In genomic region chr8:66486084-66486763, GRCm38 (mm10) we compare ENCODE assay signal across 8 mouse cellular contexts. TPM values are rescaled to one million over a fixed set of nuclear protein-coding genes. Genes with fewer than 3 reads are reported as not detected.
DNase-seq lines count a peak whose midpoint lies in the region; ATAC-seq lines count a peak whose summit lies in the region.

Gene Tma16, minus strand, starts transcription at chr8:66486530.

- H3K4me3 ChIP-seq in megakaryocyte, embryonic 14.5 days (replicated peaks): peak within 1 kb of the TSS; percentile 97

- no peaks in the 10 kb centered on the region for H3K27me3 ChIP-seq in megakaryocyte, embryonic 14.5 days (replicated peaks)

- H3K4me1 ChIP-seq in megakaryocyte, embryonic 14.5 days: peaks cover 37% of the 10 kb centered on the region

- H3K36me3 ChIP-seq in megakaryocyte, embryonic 14.5 days (replicated peaks; ENCODE audit: low read length): peaks cover 23% of the 10 kb centered on the region

- peak; percentile 91 for ATAC-seq in common myeloid progenitor, adult 5-6 weeks (replicated peaks; ENCODE audit: low read depth, poor library complexity, severe bottlenecking)

- DNase-seq in ZHBTc4 (ENCODE audit: low read depth, low spot score): peak; percentile 92
- peak; percentile 54 to 64 for DNase-seq in gastrocnemius, adult 8-10 months (ENCODE audit: low spot score in 2 of 2)
- peak; percentile 72 for DNase-seq in hindlimb bud, embryonic 11.5 days (ENCODE audit: extremely low spot score, low read depth, low spot score)
- peak; percentile 62 to 86 for DNase-seq in left cerebral cortex, adult 8-10 months (ENCODE audit: low spot score in 2 of 2)
- DNase-seq in right cerebral cortex, postnatal 10 days (ENCODE audit: low spot score in 2 of 2): peak; percentile 88 to 89
- peak; percentile 75 for DNase-seq in urinary bladder, postnatal 25 days (ENCODE audit: low spot score)

- no peaks in the 10 kb centered on the region for H3K9me3 ChIP-seq in megakaryocyte, embryonic 14.5 days

RNA-seq across cellular contexts. Expression of gene Tma16, which starts in this region (rescaled TPM):
- total RNA-seq in common myeloid progenitor, adult 5-6 weeks (2017): 44.7 and 57.1 TPM in 2 replicates
- total RNA-seq in gastrocnemius, adult 8-10 months (2022): 1 to 10 TPM; 4.0 to 4.9 (median 4.4) TPM
- 10 to 100 TPM in 2 of 4 experiments, 1 to 10 TPM in 2; 8.7 to 10.7 (median 9.8) TPM for total RNA-seq in left cerebral cortex, adult 8-10 months (2022)
- polyA plus RNA-seq in megakaryocyte, embryonic 14.5 days (2012; ENCODE audit: insufficient read depth, low replicate concordance): 0.63 and 2.7 TPM in 2 replicates

Comparison
In these comparisons a context has a peak if more than half of its experiments do, and no peak if none do; other contexts are left out.
1. Peak in every context shown above with its lines: DNase-seq, ATAC-seq and H3K4me3 ChIP-seq.